Mouse (Mus musculus): ENCODE measurements around the gene Nell2.

DNA sequence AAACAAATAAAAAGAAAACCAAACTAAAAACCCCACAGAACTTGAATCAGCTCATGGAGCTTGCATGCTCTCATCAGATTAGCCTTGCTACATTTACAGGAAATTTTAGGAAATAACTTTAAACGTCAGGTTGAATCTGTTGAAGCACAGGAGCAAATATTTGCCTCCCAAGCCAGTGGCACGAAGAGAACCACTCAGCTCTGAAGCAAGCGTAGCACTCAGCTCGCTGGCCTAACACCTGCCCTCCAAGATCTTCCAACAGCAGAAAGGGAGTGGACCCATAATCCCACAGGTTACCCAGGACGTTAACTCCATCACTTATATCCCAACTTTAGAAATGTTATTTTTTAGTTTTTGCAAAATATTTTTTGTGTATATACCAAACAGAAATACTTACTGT, 252.8 kb downstream of the Nell2 start:
- TF ChIP-seq CTCF (conservative IDR thresholded peaks at IDR 0.05 in 1 of 2, IDR thresholded peaks at IDR 0.05 in 1 of 2; ENCODE audit: low read depth in 2 of 2, low read length in 2 of 2) = no peak
- no peak for TF ChIP-seq CHD2 (IDR thresholded peaks at IDR 0.05; ENCODE audit: low read length)
- no peak for TF ChIP-seq ELF1 (IDR thresholded peaks at IDR 0.05; ENCODE audit: low read depth, low read length)

Data from CH12.LX (cell line).